Mouse (Mus musculus) right cerebral cortex, postnatal 25 days (tissue): ENCODE results near the gene Pgls.

Source experiments
- DNase-seq: peaks from one replicate; pipeline ENCODE4 v3.0.0; 2022

Gene Pgls

GRCm38 (mm10) chr8:71591471-71592373 is at the start of gene Pgls:
Gene Pgls, plus strand, starts transcription at chr8:71592176.
- DNase-seq, result peak; percentile 98

GRCm38 (mm10) chr8:71542632-71543343 is 49.2 kb upstream of the Pgls start, which contains the start of gene Mvb12a:
Gene Mvb12a, plus strand, starts transcription at chr8:71542922.
- peak; percentile 96 for DNase-seq

GRCm38 (mm10) chr8:71543755-71544154 is 48.2 kb upstream of the Pgls start:
- DNase-seq, result no peak

- DNase-seq, result no peak
These were observed 46.9 kb upstream of the Pgls start for GRCm38 (mm10) chr8:71545053-71545452.

GRCm38 (mm10) chr8:71547590-71547989 is 44.4 kb upstream of the Pgls start:
- DNase-seq, result no peak

GRCm38 (mm10) chr8:71550754-71551153 is 41.2 kb upstream of the Pgls start:
- no peak for DNase-seq

- DNase-seq, result no peak
These were observed 39.2 kb upstream of the Pgls start for GRCm38 (mm10) chr8:71552770-71553169.

- DNase-seq, result no peak
These were observed 38.0 kb upstream of the Pgls start for GRCm38 (mm10) chr8:71554001-71554400.

GRCm38 (mm10) chr8:71554644-71555043 is 37.3 kb upstream of the Pgls start:
- DNase-seq, result no peak

GRCm38 (mm10) chr8:71558071-71558957 is 33.7 kb upstream of the Pgls start, which contains the start of gene Tmem221:
Gene Tmem221, minus strand, starts transcription at chr8:71558871.
- DNase-seq, result no peak

GRCm38 (mm10) chr8:71558958-71559690 is 32.9 kb upstream of the Pgls start:
- no peak for DNase-seq

- DNase-seq, result no peak
These were observed 31.9 kb upstream of the Pgls start for GRCm38 (mm10) chr8:71560071-71560470.

GRCm38 (mm10) chr8:71560765-71561164 is 31.2 kb upstream of the Pgls start:
- DNase-seq, result no peak

- DNase-seq, result no peak
These were observed 30.6 kb upstream of the Pgls start for GRCm38 (mm10) chr8:71561401-71561800.

GRCm38 (mm10) chr8:71562751-71563150 is 29.2 kb upstream of the Pgls start:
- peak; percentile 73 for DNase-seq

- no peak for DNase-seq
These were observed 28.0 kb upstream of the Pgls start for GRCm38 (mm10) chr8:71563992-71564391.

GRCm38 (mm10) chr8:71566501-71566900 is 25.5 kb upstream of the Pgls start, which contains the start of gene Nxnl1:
Gene Nxnl1, minus strand, starts transcription at chr8:71566601.
- no peak for DNase-seq

GRCm38 (mm10) chr8:71567587-71567986 is 24.4 kb upstream of the Pgls start:
- DNase-seq, result no peak

- peak; percentile 59 for DNase-seq
These were observed 23.5 kb upstream of the Pgls start, which contains the start of gene Slc27a1 for GRCm38 (mm10) chr8:71568387-71568937. Gene Slc27a1, plus strand, starts transcription at chr8:71568882.

- DNase-seq, result no peak
These were observed 23.0 kb upstream of the Pgls start for GRCm38 (mm10) chr8:71568941-71569340.
